Mouse (Mus musculus): ENCODE results near the gene Olfr846. TPM values are rescaled to one million over a fixed set of nuclear protein-coding genes. Genes with fewer than 3 reads are reported as not detected.

The Olfr846 gene
- not detected for total RNA-seq (2021)
- long read RNA-seq, experiment 1, result 0 reads
- long read RNA-seq, experiment 2, result 0 reads

DNA sequence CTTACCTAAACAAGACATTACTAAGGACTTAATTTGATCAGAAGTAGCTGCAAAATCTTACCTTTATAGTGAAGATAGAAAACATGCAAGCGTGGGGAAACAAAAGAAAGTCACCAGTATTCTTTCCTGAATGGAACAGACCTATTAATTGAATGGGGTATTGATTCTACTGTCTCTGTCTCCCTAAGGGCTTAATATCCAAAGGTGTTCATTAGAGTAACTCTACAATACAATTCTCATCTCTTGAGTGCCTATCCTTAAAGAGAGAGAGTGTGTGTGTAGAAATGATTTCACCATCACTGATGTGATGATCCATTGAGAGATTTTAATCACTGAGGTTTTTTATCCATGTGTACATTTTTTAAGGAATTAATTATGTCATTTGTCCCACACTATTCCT, at the start of gene Olfr846:
TSS of gene Olfr846 (minus strand) at position 101 of the 400 bp plus-strand sequence.
- DNase-seq, result no peak

DNA sequence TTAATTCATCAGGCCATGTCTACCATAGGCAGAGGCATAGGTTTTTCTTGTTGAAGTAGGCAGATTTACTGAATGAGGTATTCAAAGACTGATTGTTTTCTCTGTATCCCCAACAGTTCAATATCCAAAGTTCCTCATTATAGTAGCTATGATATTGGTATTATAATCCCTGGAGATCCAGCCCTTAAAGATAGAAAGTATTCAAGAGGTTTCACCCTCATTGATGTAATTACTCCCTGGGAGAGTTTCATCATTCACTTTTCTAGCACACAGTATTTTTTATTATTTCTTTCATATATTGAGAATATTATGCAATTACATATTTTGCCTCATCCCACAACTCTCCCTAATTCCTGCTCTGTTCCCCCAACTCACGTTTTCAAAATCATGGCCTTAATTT, 14.8 kb upstream of the Olfr846 start, which contains the start of gene Olfr847:
TSS of gene Olfr847 (minus strand) at position 101 of the 400 bp plus-strand sequence.
- DNase-seq, result no peak

DNA sequence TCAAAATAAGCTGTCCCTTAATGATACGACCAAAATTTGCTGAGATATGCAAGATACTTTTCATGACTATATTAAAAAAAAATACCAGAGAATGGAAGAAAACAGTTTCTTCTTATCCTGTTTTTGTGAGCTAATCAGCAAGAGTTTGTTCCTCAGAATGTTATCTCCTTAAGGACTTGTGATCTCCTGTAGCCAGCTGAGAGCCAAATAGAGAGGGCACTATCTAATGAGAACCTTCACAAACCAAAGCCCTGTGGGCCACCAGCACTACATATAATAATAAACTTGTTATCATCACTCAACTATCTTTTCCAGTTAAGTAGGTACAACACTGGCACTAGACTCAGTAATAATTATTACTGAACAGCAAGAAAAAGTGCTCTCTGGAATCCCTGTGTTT, 27.6 kb downstream of the Olfr846 start, which contains the start of gene Olfr845:
TSS of gene Olfr845 (plus strand) at position 301 of the 400 bp plus-strand sequence.
- DNase-seq, result no peak

DNA sequence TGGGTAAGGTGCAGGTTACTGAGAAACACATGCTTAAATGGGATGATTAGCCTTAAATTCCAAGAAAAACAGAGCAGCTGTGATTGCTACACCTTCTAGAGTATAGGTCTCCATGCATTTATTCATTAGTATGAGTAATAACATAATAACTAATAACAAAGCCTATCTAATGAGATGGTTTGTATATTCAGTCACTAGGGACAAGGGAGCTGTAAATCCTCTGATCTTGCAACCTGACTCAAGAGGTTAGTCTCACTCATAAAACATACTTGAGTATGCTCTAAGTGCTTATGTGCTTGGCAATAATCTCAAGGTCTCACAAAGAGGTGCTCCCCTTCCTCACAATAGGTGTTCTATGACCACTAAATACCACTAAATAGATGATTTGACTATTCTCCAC, 47.8 kb downstream of the Olfr846 start, which contains the start of gene Olfr844:
TSS of gene Olfr844 (plus strand) at position 301 of the 400 bp plus-strand sequence.
- no peak for DNase-seq

Other genes with a start within 250 kb of the Olfr846 start
- gene Olfr836, start 243.6 kb downstream of the Olfr846 start, total RNA-seq (2021), result not detected
- gene Olfr837, start 227.7 kb downstream of the Olfr846 start, total RNA-seq (2021), result not detected
- gene Olfr839-ps1, start 186.7 kb downstream of the Olfr846 start, total RNA-seq (2021), result under 1 TPM in 1 of 2 experiments, not detected in 1; 0.05 TPM
- not detected for gene Olfr843, start 112.0 kb downstream of the Olfr846 start, total RNA-seq (2021)
- gene Olfr844, start 47.7 kb downstream of the Olfr846 start, total RNA-seq (2021), result not detected
- not detected for gene Olfr845, start 27.5 kb downstream of the Olfr846 start, total RNA-seq (2021)
- not detected for gene Olfr847, start 14.7 kb upstream of the Olfr846 start, total RNA-seq (2021)
- not detected for gene Olfr849, start 76.3 kb upstream of the Olfr846 start, total RNA-seq (2021)
- not detected for gene Olfr850, start 114.2 kb upstream of the Olfr846 start, total RNA-seq (2021)
- not detected for gene Olfr851, start 129.3 kb upstream of the Olfr846 start, total RNA-seq (2021)
- not detected for gene Olfr853, start 177.1 kb upstream of the Olfr846 start, total RNA-seq (2021)
- not detected for gene Olfr854, start 203.4 kb upstream of the Olfr846 start, total RNA-seq (2021)
- not detected for gene Olfr855, start 218.6 kb upstream of the Olfr846 start, total RNA-seq (2021)